Mouse (Mus musculus) activated CD4-positive, CD25-positive, alpha-beta regulatory T cell, adult 4 months (primary cell): ENCODE data around the gene Vstm2a. TPM values are rescaled to one million over a fixed set of nuclear protein-coding genes. Genes with fewer than 3 reads are reported as not detected.

Source experiments
- ATAC-seq: one replicate; pipeline ENCODE4 v1.8.0; 2017
- polyA plus RNA-seq, 2 experiments: library from polyadenylated mRNA; unstranded; fragments of 100-300 nt; shearing (Covaris generic); gene quantifications; one replicate each; pipeline ENCODE4 v1.2.1; 2017

Gene Vstm2a
- not detected for polyA plus RNA-seq

- no peak for ATAC-seq
Observed at GRCm38 (mm10) chr11:16257473-16257921, at the start of gene Vstm2a. Gene Vstm2a (plus strand): TSS chr11:16257724.

DNA sequence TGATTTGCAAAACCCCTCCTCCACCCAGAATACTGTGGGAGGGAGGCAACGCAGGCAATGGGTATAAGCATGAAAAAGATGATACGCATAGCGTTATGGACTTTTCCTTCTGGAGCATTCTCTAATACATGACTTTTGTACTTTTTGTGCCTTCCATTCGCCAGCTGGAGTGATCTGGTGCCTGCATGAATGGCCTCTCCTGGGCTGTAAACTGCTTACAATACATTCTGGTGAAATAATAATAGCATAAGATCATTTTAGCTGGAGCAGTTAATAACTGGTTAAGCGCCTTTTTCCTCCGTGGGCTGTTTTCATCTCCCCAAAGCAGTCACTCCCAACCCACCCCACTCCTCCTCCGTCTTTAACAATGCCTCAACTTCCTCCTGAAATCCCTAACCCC lies 513 bp upstream of the Vstm2a start:
- ATAC-seq: no peak

DNA sequence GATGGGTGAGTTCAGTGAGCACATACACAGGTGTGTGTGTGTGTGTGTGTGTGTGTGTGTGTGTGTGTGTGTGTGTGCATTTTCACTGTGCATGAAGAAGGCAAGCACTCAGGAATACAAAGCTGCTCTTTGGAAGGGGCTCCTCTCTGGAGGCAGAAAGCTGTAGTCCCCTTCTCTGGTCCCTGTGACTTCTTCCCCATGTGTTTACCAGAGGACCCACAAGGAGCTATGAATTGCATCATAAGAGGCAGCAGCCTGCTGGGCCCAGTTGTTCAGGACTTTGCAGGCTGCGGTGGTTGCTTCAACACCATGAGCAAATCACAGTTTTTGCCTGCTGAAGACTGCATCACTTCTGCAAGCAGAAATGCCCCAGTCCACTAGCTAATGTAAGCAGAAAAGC lies 776 bp downstream of the Vstm2a start:
- no peak for ATAC-seq

GRCm38 (mm10) chr11:16259876-16260275 lies 2.4 kb downstream of the Vstm2a start:
- ATAC-seq: no peak

GRCm38 (mm10) chr11:16260764-16261578 lies 3.4 kb downstream of the Vstm2a start:
- no peak for ATAC-seq

DNA sequence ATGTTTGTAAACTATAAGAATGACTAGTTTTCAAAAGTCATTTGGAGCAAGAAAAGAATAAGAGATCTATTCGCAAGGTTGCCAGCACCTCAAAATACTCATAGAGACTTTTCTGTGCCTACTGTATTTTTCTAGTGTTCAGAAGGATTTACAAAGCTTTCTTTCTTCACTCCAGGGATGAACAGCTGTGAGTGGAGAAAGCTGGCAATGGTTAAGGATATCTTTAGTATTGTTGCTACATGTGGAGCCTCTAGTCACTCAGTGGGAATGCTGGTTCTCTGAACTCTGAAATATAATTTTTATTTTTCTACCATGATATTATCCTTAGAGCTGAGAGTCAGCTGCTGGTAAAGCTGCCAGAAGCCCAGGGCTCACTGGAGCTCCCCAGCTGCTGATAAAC lies 10.9 kb downstream of the Vstm2a start:
- no peak for ATAC-seq

GRCm38 (mm10) chr11:16290381-16290780 lies 32.9 kb downstream of the Vstm2a start:
- no peak for ATAC-seq

- no peak for ATAC-seq
Observed at GRCm38 (mm10) chr11:16292960-16293359, 35.4 kb downstream of the Vstm2a start.

- ATAC-seq: no peak
Observed at GRCm38 (mm10) chr11:16296521-16296920, 39.0 kb downstream of the Vstm2a start.

- no peak for ATAC-seq
Observed at GRCm38 (mm10) chr11:16299492-16299891, 42.0 kb downstream of the Vstm2a start.

- ATAC-seq: no peak
Observed at GRCm38 (mm10) chr11:16299960-16300359, 42.4 kb downstream of the Vstm2a start.

DNA sequence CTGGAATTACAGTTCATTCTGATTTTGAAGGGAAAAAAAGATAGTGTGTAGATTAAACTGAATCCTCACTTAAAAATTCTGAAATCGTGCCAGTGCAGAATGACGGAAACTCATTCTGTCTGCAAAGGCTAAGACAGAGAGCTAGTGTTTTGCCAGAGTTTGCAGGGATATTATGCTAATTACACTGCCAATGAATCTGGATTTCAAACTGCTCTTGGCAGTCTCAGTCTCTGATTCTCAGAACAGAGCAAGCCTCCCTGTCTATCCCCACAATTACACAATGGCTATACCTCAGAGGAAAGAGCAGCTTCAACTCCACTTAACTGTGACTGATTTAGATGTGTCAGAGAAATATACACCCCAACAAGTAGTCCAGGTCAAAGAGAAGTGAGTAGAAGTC lies 43.2 kb downstream of the Vstm2a start:
- no peak for ATAC-seq

DNA sequence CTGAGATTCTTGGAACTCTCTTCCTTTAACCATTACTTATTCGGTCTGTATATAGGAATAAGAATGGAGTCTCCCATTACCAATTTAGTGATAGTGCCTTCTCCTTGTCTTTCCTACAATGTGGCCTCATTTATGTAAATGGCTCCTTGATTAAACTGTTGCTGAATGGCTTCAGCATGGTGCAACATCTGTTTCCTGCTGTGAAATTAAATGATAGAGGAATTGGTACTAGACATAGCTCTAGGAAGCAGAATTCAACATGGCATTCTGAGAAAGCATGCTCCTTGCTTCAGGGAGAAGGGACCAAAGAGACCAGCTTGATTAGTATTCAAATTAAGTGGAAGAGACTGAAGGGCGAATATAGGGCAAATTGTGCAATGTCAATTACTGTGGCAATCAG lies 57.6 kb downstream of the Vstm2a start:
- no peak for ATAC-seq

DNA sequence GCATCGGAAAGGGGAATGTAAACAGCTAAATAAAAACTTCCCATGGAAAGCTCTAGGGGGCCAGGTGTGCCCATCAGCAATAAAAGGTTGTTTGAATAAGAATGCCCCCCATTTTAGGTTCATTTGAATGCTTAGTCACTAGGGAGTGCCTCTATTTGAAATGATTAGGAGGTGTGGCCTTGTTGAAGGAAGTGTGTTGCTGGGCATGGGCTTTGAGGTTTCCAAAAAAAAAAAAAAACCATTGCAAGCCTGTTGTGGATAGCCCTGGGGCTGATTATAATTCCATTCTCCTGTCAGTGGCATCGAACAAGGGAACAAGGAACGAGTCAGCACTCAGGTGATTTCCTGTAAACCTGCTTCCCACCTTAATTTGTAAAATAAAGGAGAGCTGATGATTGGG lies 87.7 kb downstream of the Vstm2a start:
- no peak for ATAC-seq

DNA sequence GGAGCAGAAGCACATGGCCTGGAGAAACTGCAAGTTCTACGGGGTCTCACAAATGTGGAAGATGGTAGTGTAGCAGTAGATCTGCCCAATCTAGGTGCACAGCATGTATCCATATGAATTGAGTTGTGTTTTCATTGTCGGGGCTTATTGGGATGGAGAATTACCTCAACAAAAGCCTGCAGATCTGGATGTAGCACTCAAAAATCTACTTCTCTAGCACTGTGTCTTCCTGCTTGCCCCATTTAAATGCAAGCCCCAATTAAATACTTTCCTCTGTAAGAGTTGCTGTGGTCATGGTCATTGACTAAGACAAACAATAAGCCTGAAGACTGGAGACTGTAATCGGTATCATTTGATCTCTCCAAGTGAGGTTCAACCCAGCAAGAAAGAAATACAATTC lies 88.2 kb downstream of the Vstm2a start:
- ATAC-seq: no peak

GRCm38 (mm10) chr11:16351915-16352314 lies 94.4 kb downstream of the Vstm2a start:
- no peak for ATAC-seq

DNA sequence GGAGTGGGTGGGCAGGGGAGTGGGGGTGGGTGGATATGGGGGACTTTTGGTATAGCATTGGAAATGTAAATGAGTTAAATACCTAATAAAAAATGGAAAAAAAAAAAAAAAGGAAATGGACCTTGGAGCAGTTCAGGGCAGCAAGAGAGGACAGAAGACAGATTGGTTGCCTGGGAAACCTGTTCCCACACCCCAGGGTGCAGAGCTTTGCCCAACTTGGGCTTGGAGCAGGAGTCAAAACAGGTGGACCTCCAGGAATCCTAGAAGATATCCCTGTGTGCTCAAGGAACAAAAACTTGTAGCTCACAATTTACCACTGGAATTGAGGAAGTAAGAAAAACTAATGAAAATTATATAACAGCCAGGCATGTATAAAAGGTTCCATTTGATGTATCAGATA lies 96.8 kb downstream of the Vstm2a start:
- ATAC-seq: no peak

DNA sequence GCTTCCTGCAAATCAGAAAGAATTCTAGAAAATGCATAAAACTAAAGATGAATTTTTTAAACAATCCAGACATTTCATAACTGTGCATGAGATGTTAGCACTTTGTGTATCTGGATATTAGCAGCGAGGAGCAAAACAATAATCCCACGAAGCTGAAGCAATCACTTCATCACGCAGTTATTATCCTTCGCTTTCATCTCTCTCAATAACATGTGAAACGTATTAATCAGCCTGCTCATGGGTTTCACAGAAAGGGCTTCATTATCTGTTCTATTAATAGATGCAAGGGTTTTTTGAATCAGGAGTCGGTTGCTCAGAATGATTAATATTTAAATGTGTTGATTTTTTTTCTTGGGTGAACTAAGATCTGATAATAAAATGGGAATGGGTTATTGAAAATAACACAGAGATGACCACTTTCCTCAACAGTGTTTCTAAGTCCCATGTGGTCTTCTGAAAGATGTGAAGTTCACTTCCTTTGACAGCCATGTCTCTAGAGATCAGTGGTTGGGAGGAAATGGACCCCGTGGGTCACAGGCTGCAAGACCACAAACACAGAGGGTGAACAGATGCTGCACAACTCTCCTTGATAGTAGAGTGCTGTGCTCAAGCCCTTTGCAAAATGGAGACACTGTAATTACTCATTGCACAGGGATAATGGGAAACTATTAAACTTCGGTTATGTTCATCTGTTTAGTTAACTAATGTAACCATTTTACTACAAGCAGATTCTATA lies 109.5 kb downstream of the Vstm2a start:
- no peak for ATAC-seq

DNA sequence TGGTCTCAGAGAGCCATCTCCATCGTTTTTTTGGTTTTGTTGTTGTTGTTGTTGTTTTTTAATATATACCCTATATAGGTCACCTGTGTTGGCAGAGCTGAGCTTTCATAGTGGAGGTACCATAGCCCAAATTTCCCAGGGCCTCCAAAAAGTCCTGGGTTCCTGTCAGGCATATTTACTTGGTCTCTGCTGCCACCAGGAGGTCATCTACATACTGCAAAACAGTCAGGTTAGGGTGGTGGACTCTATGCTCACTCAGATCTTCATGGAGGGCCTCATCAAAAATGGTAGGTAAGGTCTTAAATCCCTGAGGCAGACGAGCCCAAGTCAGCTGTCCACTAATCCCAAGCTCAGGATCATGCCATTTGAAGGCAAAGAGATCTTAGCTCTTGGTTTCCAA lies 146.1 kb downstream of the Vstm2a start:
- no peak for ATAC-seq

DNA sequence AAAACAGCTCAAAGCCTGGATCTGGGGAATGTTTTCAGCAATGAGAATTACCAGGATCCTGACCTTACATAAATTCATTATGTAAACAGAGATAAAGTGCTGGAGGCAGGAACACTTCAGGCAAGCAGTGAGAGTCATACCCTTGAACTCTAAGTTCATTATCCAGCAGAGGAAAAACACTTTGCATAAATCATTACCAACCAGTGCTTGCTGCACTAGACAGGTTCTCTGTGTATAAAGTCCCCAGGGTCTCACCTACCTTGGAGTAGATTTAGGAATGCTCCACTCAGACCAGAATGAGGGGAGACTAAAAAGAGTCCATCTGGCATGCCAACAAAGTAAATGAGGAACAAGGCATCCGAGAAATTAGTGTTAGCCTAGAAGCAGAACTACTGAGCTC lies 154.2 kb downstream of the Vstm2a start:
- ATAC-seq: no peak

- no peak for ATAC-seq
Observed at GRCm38 (mm10) chr11:16412609-16413008, 155.1 kb downstream of the Vstm2a start.

- no peak for ATAC-seq
Observed at GRCm38 (mm10) chr11:16413077-16413644, 155.6 kb downstream of the Vstm2a start.

DNA sequence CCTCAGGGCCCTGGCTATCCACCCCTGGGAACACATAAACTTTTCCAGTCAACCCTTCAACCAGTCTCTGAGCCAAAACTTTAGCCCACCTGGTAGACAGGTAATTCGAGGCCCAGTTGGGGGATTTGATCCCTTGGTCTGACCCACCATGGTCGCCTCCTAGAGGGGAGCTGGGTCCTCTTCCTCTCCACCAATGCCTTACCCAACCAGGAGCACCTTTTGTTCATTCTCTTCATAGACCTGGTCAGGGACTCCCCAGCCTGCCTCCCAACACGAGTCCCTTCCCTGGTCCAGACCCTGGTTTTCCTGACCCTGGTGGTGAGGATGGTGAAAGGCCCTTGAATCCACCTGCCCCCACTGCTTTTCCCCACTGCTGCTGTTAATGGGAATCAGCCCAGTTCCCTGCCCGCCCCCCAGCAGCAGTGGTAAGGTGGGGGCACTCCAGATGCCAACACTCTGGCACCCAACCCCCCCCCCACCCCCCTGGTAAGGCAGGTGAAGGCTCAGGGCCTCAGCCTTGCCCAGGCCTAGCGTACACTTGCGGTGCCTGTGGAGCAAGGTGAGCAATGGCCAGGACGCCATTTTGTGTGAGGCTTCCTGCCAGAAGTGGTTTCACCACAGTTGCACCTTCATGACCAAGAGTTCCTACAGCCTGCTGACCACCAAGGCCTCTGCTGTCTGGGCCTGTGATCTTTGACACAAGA lies 182.2 kb downstream of the Vstm2a start:
- no peak for ATAC-seq
